Mouse (Mus musculus): Measurements from ENCODE around the gene Zap70. TPM values are rescaled to one million over a fixed set of nuclear protein-coding genes. Genes with fewer than 3 reads are reported as not detected.

Gene Zap70
- 2.2 and 4.5 TPM in 2 replicates for total RNA-seq (2014; rRNA removed)
- 2.1 and 2.9 TPM in 2 replicates for polyA plus RNA-seq (2015; fragmentation: Nextera tagmentation; extraction: Ambion mirVana)

- Histone ChIP-seq H3K27ac (ENCODE audit: low read depth, low read length) (no peak within 1 kb of the TSS), H3K4me1 (ENCODE audit: insufficient read depth) (no peaks in the 10 kb centered on the region), H3K36me3 (ENCODE audit: insufficient read depth) (no peaks in the 10 kb centered on the region), H3K27me3 (ENCODE audit: insufficient read depth, low read length) (no peaks in the 10 kb centered on the region), H3K4me2 (ENCODE audit: low read depth) (no peak within 1 kb of the TSS), H3K9me3 (ENCODE audit: low read length) (no peaks in the 10 kb centered on the region), H3K4me3 (ENCODE audit: low read depth, low read length) (no peak within 1 kb of the TSS), H3K9ac (no peak within 1 kb of the TSS)
- DNase-seq (no peak), ATAC-seq (no peak)
- TF ChIP-seq CTCF (IDR thresholded peaks at IDR 0.05; ENCODE audit: low read depth): no peak
- 85% methylated on average over 11 of the region's 11 CpGs for WGBS
These were observed at the start of gene Zap70 for GRCm38 (mm10) chr1:36761568-36761967. TSS of gene Zap70 (plus strand) at chr1:36761798.

GRCm38 (mm10) chr1:36714311-36714710 is 47.3 kb upstream of the Zap70 start, which contains the start of gene Actr1b:
TSS of gene Actr1b (minus strand) at chr1:36714422.
- DNase-seq (no peak), ATAC-seq (no peak)
- TF ChIP-seq CTCF (IDR thresholded peaks at IDR 0.05; ENCODE audit: low read depth): no peak
- Histone ChIP-seq H3K4me1 (ENCODE audit: insufficient read depth) (no peaks in the 10 kb centered on the region), H3K36me3 (ENCODE audit: insufficient read depth) (no peaks in the 10 kb centered on the region), H3K9me3 (ENCODE audit: low read length) (no peaks in the 10 kb centered on the region), H3K9ac (no peak within 1 kb of the TSS), H3K27me3 (ENCODE audit: insufficient read depth, low read length) (no peaks in the 10 kb centered on the region), H3K27ac (ENCODE audit: low read depth, low read length) (no peak within 1 kb of the TSS), H3K4me2 (ENCODE audit: low read depth) (no peak within 1 kb of the TSS), H3K4me3 (ENCODE audit: low read depth, low read length) (no peak within 1 kb of the TSS)
- 77% methylated on average over 5 of the region's 5 CpGs for WGBS

- ATAC-seq: no peak
- H3K4me3 ChIP-seq (ENCODE audit: low read depth, low read length): no peak overlapping the region
- no peak overlapping the region for H3K4me2 ChIP-seq (ENCODE audit: low read depth)
- no peaks in the 10 kb centered on the region for H3K9me3 ChIP-seq (ENCODE audit: low read length)
- no peaks in the 10 kb centered on the region for H3K4me1 ChIP-seq (ENCODE audit: insufficient read depth)
- H3K27ac ChIP-seq (ENCODE audit: low read depth, low read length): no peak overlapping the region
- no peaks in the 10 kb centered on the region for H3K36me3 ChIP-seq (ENCODE audit: insufficient read depth)
- H3K27me3 ChIP-seq (ENCODE audit: insufficient read depth, low read length): no peaks in the 10 kb centered on the region
- no peak overlapping the region for H3K9ac ChIP-seq
- 88% methylated on average over 1 of the region's 1 CpGs for WGBS
- TF ChIP-seq CTCF (IDR thresholded peaks at IDR 0.05; ENCODE audit: low read depth): no peak
- DNase-seq: no peak
These were observed 42.8 kb upstream of the Zap70 start for GRCm38 (mm10) chr1:36718786-36719185.

- DNase-seq (no peak), ATAC-seq (peak; percentile 27; the same call in 1 of the 2 replicates)
- H3K36me3 ChIP-seq (ENCODE audit: insufficient read depth): no peaks in the 10 kb centered on the region
- no peaks in the 10 kb centered on the region for H3K4me1 ChIP-seq (ENCODE audit: insufficient read depth)
- H3K27ac ChIP-seq (ENCODE audit: low read depth, low read length): no peak overlapping the region
- WGBS: 70% methylated on average over 16 of the region's 16 CpGs
- no peaks in the 10 kb centered on the region for H3K9me3 ChIP-seq (ENCODE audit: low read length)
- H3K4me2 ChIP-seq (ENCODE audit: low read depth): no peak overlapping the region
- H3K9ac ChIP-seq: no peak overlapping the region
- TF ChIP-seq CTCF (IDR thresholded peaks at IDR 0.05; ENCODE audit: low read depth): no peak
- H3K27me3 ChIP-seq (ENCODE audit: insufficient read depth, low read length): no peaks in the 10 kb centered on the region
- H3K4me3 ChIP-seq (ENCODE audit: low read depth, low read length): no peak overlapping the region
These were observed 38.2 kb upstream of the Zap70 start for GRCm38 (mm10) chr1:36723146-36724056.

- ATAC-seq (no peak; the same call in 1 of the 2 replicates), DNase-seq (no peak)
- Histone ChIP-seq H3K27me3 (ENCODE audit: insufficient read depth, low read length) (no peaks in the 10 kb centered on the region), H3K9me3 (ENCODE audit: low read length) (no peaks in the 10 kb centered on the region), H3K9ac (no peak overlapping the region), H3K36me3 (ENCODE audit: insufficient read depth) (no peaks in the 10 kb centered on the region), H3K4me1 (ENCODE audit: insufficient read depth) (no peaks in the 10 kb centered on the region), H3K4me3 (ENCODE audit: low read depth, low read length) (no peak overlapping the region), H3K4me2 (ENCODE audit: low read depth) (no peak overlapping the region), H3K27ac (ENCODE audit: low read depth, low read length) (no peak overlapping the region)
- 45% methylated on average over 4 of the region's 4 CpGs for WGBS
- no peak for TF ChIP-seq CTCF (IDR thresholded peaks at IDR 0.05; ENCODE audit: low read depth)
These were observed 37.6 kb upstream of the Zap70 start for GRCm38 (mm10) chr1:36724057-36724431.

GRCm38 (mm10) chr1:36737300-36737699 is 24.3 kb upstream of the Zap70 start:
- Histone ChIP-seq H3K27me3 (ENCODE audit: insufficient read depth, low read length) (no peaks in the 10 kb centered on the region), H3K9me3 (ENCODE audit: low read length) (no peaks in the 10 kb centered on the region), H3K27ac (ENCODE audit: low read depth, low read length) (no peak overlapping the region), H3K4me1 (ENCODE audit: insufficient read depth) (no peaks in the 10 kb centered on the region), H3K4me2 (ENCODE audit: low read depth) (no peak overlapping the region), H3K9ac (no peak overlapping the region), H3K36me3 (ENCODE audit: insufficient read depth) (no peaks in the 10 kb centered on the region), H3K4me3 (ENCODE audit: low read depth, low read length) (no peak overlapping the region)
- ATAC-seq: peak; percentile 74
- peak; percentile 85 for TF ChIP-seq CTCF (IDR thresholded peaks at IDR 0.05; ENCODE audit: low read depth)
- 9% methylated on average over 4 of the region's 4 CpGs for WGBS
- peak; percentile 88 for DNase-seq

- 50% methylated on average over 5 of the region's 5 CpGs for WGBS
- no peak overlapping the region for H3K27ac ChIP-seq (ENCODE audit: low read depth, low read length)
- no peak overlapping the region for H3K4me3 ChIP-seq (ENCODE audit: low read depth, low read length)
- no peak for ATAC-seq
- DNase-seq: no peak
- H3K9me3 ChIP-seq (ENCODE audit: low read length): no peaks in the 10 kb centered on the region
- H3K36me3 ChIP-seq (ENCODE audit: insufficient read depth): no peaks in the 10 kb centered on the region
- no peak overlapping the region for H3K4me2 ChIP-seq (ENCODE audit: low read depth)
- no peaks in the 10 kb centered on the region for H3K4me1 ChIP-seq (ENCODE audit: insufficient read depth)
- no peak overlapping the region for H3K9ac ChIP-seq
- TF ChIP-seq CTCF (IDR thresholded peaks at IDR 0.05; ENCODE audit: low read depth): no peak
- H3K27me3 ChIP-seq (ENCODE audit: insufficient read depth, low read length): no peaks in the 10 kb centered on the region
These were observed 22.4 kb upstream of the Zap70 start for GRCm38 (mm10) chr1:36739231-36739630.
